Mouse (Mus musculus): ENCODE measurements around the gene Cdkn2aip.

DNA sequence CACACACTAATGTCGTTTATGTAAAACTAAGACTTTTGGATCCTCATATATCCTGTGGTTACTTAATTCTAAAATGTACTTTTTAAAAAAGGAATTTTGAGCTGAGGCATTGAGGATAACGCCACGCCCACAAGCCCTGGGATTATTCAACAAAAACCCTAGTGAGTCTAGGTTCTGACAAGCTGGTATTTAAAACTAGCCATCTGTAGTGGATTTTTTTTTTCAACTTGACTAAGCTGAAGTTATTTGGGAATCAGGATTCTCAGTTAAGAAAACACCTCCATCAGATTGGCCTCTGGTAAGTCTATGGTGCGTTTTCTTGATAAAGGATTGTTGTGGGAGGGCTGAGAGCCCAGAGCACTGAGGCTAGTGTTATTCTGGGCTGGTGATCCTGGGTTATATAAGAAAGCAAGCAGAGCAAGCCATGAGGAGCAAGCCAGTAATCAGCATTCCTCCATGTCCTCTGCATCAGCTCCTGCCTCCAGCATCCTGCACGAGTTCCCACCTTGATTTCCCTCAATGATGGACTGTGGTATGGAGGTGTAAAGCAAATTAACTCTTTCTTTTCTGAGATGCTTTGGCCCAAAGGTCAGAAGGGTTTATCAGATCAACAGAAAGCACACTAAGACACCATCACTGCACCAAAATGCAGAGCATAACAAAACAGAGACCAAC, 18.2 kb downstream of the Cdkn2aip start:
- TF ChIP-seq GATA1 (IDR thresholded peaks at IDR 0.05; ENCODE audit: borderline replicate concordance, low read length) = no peak
- no peak for TF ChIP-seq FLI1 (IDR thresholded peaks at IDR 0.05; ENCODE audit: low read length)
